Mouse (Mus musculus): ENCODE measurements around the gene Zfp746. TPM values are rescaled to one million over a fixed set of nuclear protein-coding genes. Genes with fewer than 3 reads are reported as not detected.

Gene Zfp746
- total and polyA plus RNA-seq, 2 experiments: 8.9 to 14.4 TPM

- H3K4me1 ChIP-seq (ENCODE audit: control insufficient read depth, insufficient read depth, low read length): peaks cover 4% of the 10 kb centered on the region; the same call in 1 of the 2 replicates
- no peak overlapping the region for H3K27ac ChIP-seq (replicated peaks; ENCODE audit: insufficient read depth, low read depth, low read length)
- WGBS: 52% methylated on average over 9 of the region's 9 CpGs
- no peak overlapping the region for H3K9ac ChIP-seq (ENCODE audit: low read depth, low read length)
- H3K79me2 ChIP-seq (ENCODE audit: control insufficient read depth, insufficient read depth, low read length): peaks cover 6% of the 10 kb centered on the region
- H3K36me3 ChIP-seq (ENCODE audit: control insufficient read depth, insufficient read depth, low read length): no peaks in the 10 kb centered on the region
- no peak for DNase-seq (ENCODE audit: extremely low read depth, low read depth, low spot score)
- no peaks in the 10 kb centered on the region for H3K27me3 ChIP-seq (ENCODE audit: control insufficient read depth, insufficient read depth, low read length)
- peak overlapping the region; percentile 74; the same call in 1 of the 2 replicates for H3K4me3 ChIP-seq (ENCODE audit: insufficient read depth, low read depth, low read length)
- TF ChIP-seq POLR2A (IDR thresholded peaks at IDR 0.05; ENCODE audit: extremely low read depth, insufficient read depth, low read length): no peak
- TF ChIP-seq CTCF (IDR thresholded peaks at IDR 0.05; ENCODE audit: low read depth, low read length): no peak
Observed at GRCm38 (mm10) chr6:48049273-48050065, 36.9 kb downstream of the Zfp746 start.

DNA sequence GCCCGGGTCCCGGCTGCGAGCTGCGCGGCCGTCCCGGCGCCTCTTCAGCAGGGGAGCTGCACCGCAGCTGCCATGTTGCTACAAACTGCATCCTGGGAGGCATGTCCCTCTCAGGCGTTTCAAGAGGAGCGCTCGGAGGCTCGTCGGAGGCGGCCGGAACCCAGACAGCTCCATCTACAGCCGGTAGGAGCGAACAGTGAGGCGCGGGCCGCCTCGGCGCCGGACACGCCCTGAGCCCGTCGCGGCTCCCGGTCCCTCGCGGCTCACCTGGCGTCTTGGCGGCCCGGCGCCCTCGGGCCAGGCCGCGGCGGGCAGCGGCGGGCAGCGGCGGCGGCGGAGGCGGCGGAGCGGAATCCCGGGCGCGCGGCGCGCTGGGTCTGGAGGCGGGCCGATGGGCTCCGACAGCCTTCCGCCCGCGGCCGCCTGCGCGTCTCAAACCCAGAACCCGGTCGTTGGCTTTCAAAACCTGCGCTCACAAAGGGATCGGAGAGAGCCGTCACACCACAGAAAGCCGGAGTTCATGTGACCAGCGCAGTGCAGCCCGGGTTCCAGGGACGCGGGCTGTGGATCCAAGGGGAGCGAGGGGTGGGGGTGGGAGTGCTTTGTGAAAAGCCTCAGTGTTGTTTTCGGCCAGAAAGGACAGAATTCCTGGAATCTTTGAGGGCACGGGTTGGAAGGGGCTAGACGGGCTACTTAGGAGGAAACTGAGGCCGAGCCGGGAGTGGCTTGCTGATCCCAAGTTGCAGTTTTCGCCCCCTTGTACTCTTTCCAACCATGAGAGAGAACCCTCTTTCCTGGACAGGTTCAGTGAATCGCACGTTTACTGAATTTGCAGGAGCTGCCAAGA lies 37.7 kb downstream of the Zfp746 start, which contains the start of gene Zfp777:
TSS of gene Zfp777 (minus strand) at position 486 of the 847 bp plus-strand sequence.
- peaks cover under 1% of the 10 kb centered on the region; the same call in 1 of the 2 replicates for H3K36me3 ChIP-seq (ENCODE audit: control insufficient read depth, insufficient read depth, low read length)
- TF ChIP-seq CTCF (IDR thresholded peaks at IDR 0.05; ENCODE audit: low read depth, low read length) (peak; percentile 61), POLR2A (IDR thresholded peaks at IDR 0.05; ENCODE audit: extremely low read depth, insufficient read depth, low read length) (peak; percentile 47; the same call in 1 of the 2 replicates)
- H3K4me3 ChIP-seq (ENCODE audit: insufficient read depth, low read depth, low read length): peak within 1 kb of the TSS; percentile 74
- peak; percentile 61 for DNase-seq (ENCODE audit: extremely low read depth, low read depth, low spot score)
- whole genome bisulfite sequencing: under 1% methylated on average over 82 of the region's 82 CpGs
- peak within 1 kb of the TSS; percentile 90 for H3K9ac ChIP-seq (ENCODE audit: low read depth, low read length)
- H3K27ac ChIP-seq (replicated peaks; ENCODE audit: insufficient read depth, low read depth, low read length): peak within 1 kb of the TSS; percentile 74
- no peaks in the 10 kb centered on the region for H3K27me3 ChIP-seq (ENCODE audit: control insufficient read depth, insufficient read depth, low read length)
- H3K4me1 ChIP-seq (ENCODE audit: control insufficient read depth, insufficient read depth, low read length): peaks cover 4% of the 10 kb centered on the region; the same call in 1 of the 2 replicates
- peaks cover 6% of the 10 kb centered on the region for H3K79me2 ChIP-seq (ENCODE audit: control insufficient read depth, insufficient read depth, low read length)

GRCm38 (mm10) chr6:48047450-48048351 lies 38.7 kb downstream of the Zfp746 start:
- Histone ChIP-seq H3K4me1 (ENCODE audit: control insufficient read depth, insufficient read depth, low read length) (peaks cover 4% of the 10 kb centered on the region; the same call in 1 of the 2 replicates), H3K79me2 (ENCODE audit: control insufficient read depth, insufficient read depth, low read length) (peaks cover 6% of the 10 kb centered on the region), H3K27me3 (ENCODE audit: control insufficient read depth, insufficient read depth, low read length) (no peaks in the 10 kb centered on the region), H3K27ac (replicated peaks; ENCODE audit: insufficient read depth, low read depth, low read length) (peak overlapping the region; percentile 57), H3K9ac (ENCODE audit: low read depth, low read length) (peak overlapping the region; percentile 90), H3K36me3 (ENCODE audit: control insufficient read depth, insufficient read depth, low read length) (peaks cover 10% of the 10 kb centered on the region; the same call in 1 of the 2 replicates), H3K4me3 (ENCODE audit: insufficient read depth, low read depth, low read length) (peak overlapping the region; percentile 74)
- WGBS: 19% methylated on average over 123 of the region's 150 CpGs
- DNase-seq (ENCODE audit: extremely low read depth, low read depth, low spot score): peak; percentile 57
- no peak for TF ChIP-seq POLR2A (IDR thresholded peaks at IDR 0.05; ENCODE audit: extremely low read depth, insufficient read depth, low read length)
- TF ChIP-seq CTCF (IDR thresholded peaks at IDR 0.05; ENCODE audit: low read depth, low read length): peak; percentile 14; the same call in 1 of the 2 replicates

DNA sequence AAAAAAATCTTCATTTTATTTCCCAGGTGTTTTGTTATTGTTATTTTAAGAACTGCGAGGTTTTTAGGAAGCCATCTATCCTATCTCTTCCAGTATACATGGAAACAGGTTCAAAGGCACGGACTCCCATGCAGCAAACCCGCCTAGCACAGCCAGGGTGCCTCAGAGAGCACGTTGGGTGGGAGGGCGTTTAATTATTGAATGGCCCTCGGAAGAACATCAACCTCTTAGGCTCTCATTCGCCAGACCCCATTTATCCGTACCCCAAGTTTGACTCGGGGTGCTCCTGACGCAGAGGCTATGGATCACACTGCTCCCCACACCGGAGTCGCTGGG lies 39.3 kb downstream of the Zfp746 start:
- peaks cover 13% of the 10 kb centered on the region for H3K36me3 ChIP-seq (ENCODE audit: control insufficient read depth, insufficient read depth, low read length)
- peak overlapping the region; percentile 74 for H3K4me3 ChIP-seq (ENCODE audit: insufficient read depth, low read depth, low read length)
- peak overlapping the region; percentile 57; the same call in 1 of the 2 replicates for H3K27ac ChIP-seq (replicated peaks; ENCODE audit: insufficient read depth, low read depth, low read length)
- H3K27me3 ChIP-seq (ENCODE audit: control insufficient read depth, insufficient read depth, low read length): no peaks in the 10 kb centered on the region
- H3K79me2 ChIP-seq (ENCODE audit: control insufficient read depth, insufficient read depth, low read length): peaks cover 6% of the 10 kb centered on the region
- WGBS: 9% methylated on average over 12 of the region's 12 CpGs
- peak; percentile 12 for DNase-seq (ENCODE audit: extremely low read depth, low read depth, low spot score)
- TF ChIP-seq POLR2A (IDR thresholded peaks at IDR 0.05; ENCODE audit: extremely low read depth, insufficient read depth, low read length) (no peak), CTCF (IDR thresholded peaks at IDR 0.05; ENCODE audit: low read depth, low read length) (peak; percentile 28; the same call in 1 of the 2 replicates)
- peak overlapping the region; percentile 90 for H3K9ac ChIP-seq (ENCODE audit: low read depth, low read length)
- peaks cover 4% of the 10 kb centered on the region; the same call in 1 of the 2 replicates for H3K4me1 ChIP-seq (ENCODE audit: control insufficient read depth, insufficient read depth, low read length)

- Histone ChIP-seq H3K27ac (replicated peaks; ENCODE audit: insufficient read depth, low read depth, low read length) (no peak overlapping the region), H3K79me2 (ENCODE audit: control insufficient read depth, insufficient read depth, low read length) (no peaks in the 10 kb centered on the region), H3K9ac (ENCODE audit: low read depth, low read length) (no peak overlapping the region), H3K36me3 (ENCODE audit: control insufficient read depth, insufficient read depth, low read length) (peaks cover 52% of the 10 kb centered on the region), H3K27me3 (ENCODE audit: control insufficient read depth, insufficient read depth, low read length) (no peaks in the 10 kb centered on the region), H3K4me3 (ENCODE audit: insufficient read depth, low read depth, low read length) (no peak overlapping the region), H3K4me1 (ENCODE audit: control insufficient read depth, insufficient read depth, low read length) (no peaks in the 10 kb centered on the region)
- DNase-seq (ENCODE audit: extremely low read depth, low read depth, low spot score): no peak
- TF ChIP-seq POLR2A (IDR thresholded peaks at IDR 0.05; ENCODE audit: extremely low read depth, insufficient read depth, low read length) (no peak), CTCF (IDR thresholded peaks at IDR 0.05; ENCODE audit: low read depth, low read length) (no peak)
Observed at GRCm38 (mm10) chr6:48032661-48033060, 53.7 kb downstream of the Zfp746 start.
